Mouse (Mus musculus): ENCODE measurements at regions not wholly inside any gene's neighbourhood (a gene's known extent, or its start where the extent isn't known, plus 50 kb on each side); places are given as distances from the start of the nearest gene placed in this dataset.
"Not testable (repeated sequence)": the region's sequence is repeated elsewhere in the genome, so short reads cannot be mapped to it uniquely, and the experiment has no call there.

DNA sequence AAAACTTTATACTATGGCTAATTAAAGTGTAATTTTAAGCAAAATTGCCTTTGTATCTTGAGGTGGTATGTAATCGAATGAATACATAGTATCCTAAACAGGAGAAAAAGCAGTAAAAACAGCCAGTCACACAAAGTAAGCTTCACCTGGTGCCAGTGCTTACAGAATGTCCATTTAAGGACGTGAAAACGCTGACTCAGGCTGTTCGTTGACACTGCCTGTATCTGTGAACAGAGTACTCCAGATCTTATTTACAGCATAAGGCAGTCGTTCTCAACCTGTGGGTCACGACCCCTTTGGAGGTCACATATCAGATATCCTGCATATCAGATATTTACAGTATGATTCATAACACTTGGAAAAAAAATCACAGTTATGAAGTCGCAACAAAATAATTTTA lies 194.8 kb downstream of the Wdr20rt start:
- DNase-seq (ENCODE audit: low read depth, low spot score), result no peak

- no peak for DNase-seq (ENCODE audit: low read depth, low spot score)
These were observed 199.2 kb downstream of the Wdr20rt start for GRCm38 (mm10) chr12:65424506-65424905.

- no peak for DNase-seq (ENCODE audit: low read depth, low spot score)
These were observed 200.1 kb downstream of the Wdr20rt start for GRCm38 (mm10) chr12:65425440-65425839.

DNA sequence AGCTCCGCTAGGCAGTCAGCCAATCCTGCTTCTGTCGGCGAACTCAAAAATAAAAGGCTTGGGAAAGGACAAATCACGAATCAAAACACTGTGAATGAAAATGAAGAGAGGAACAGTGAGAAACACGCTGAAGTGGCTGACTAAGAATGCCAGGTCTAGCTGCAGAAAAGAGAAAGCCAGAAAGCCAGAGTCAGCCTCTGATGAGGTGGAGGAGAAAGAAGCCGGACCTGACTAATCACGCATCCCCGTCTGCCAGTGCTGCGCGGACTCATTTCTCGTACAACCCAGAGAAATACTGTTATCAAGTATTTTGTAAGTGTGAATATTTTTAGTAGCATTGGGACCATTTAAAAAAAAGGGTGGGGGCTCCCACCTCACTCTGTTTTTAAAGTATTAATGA lies 201.6 kb downstream of the Wdr20rt start:
- no peak for DNase-seq (ENCODE audit: low read depth, low spot score)

- no peak for DNase-seq (ENCODE audit: low read depth, low spot score)
These were observed 203.1 kb downstream of the Wdr20rt start for GRCm38 (mm10) chr12:65428214-65428981.

DNA sequence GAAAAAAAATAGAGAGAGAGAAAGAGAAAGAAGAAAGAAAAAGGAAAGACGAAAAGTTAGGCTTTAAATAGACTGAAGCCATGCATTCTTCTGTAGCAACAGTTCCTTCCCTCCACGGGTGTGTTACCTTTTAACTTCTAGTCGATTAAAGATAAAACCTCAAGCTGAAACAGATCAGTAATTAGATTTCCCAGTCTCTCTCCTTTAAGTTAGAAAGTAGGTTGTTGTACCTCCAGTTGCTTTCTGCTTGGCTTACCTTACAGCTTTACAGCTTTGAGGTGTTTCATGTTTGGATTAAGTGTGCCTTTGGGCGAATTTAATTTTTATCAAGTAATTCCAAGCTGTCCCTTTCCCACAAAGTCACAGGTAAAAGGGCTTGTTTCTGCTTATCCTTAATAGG lies 225.5 kb downstream of the Wdr20rt start:
- DNase-seq (ENCODE audit: low read depth, low spot score), result no peak

GRCm38 (mm10) chr12:65455683-65456082 lies 230.4 kb downstream of the Wdr20rt start:
- DNase-seq (ENCODE audit: low read depth, low spot score), result no peak

- no peak for DNase-seq (ENCODE audit: low read depth, low spot score)
These were observed 231.6 kb downstream of the Wdr20rt start for GRCm38 (mm10) chr12:65456956-65457355.

DNA sequence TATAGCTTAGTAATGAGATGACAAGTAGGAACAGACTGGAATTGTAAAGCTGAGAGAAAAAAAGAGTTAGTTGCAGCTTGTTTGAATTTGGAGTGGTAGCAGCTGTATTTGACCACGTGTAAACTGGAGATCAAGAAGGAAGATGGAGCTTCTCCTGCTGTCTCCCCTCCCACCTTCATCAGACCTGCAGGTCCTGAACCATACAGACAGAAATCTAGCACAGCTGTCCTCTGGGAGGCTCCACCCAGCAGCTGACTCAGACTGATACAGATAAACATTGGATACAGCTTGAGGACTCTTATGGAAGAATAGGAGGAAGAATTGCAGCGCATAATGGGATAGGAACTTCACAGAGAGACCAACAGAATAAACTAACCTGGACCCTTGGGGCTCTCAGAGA lies 238.9 kb downstream of the Wdr20rt start:
- DNase-seq (ENCODE audit: low read depth, low spot score), result no peak

DNA sequence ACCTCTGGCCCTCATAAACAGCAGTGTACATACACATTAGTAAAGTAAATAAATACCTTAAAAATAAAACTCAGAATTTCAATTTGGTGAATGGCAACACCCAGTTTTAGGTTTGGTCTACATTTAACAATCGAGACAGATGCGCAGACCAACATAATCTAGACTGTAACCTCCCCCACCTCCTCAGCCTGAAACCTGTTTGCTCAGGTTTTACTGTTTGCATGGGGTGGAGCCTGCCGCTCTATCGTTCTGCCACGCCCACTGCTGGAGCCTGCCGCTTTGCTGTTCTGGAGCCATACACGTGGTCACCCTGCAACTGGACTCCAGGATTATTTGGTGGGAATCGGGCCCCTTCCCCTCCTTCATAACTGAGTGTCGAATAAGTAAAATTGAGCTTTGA lies 253.4 kb downstream of the Wdr20rt start:
- DNase-seq (ENCODE audit: low read depth, low spot score), result not testable (repeated sequence)

DNA sequence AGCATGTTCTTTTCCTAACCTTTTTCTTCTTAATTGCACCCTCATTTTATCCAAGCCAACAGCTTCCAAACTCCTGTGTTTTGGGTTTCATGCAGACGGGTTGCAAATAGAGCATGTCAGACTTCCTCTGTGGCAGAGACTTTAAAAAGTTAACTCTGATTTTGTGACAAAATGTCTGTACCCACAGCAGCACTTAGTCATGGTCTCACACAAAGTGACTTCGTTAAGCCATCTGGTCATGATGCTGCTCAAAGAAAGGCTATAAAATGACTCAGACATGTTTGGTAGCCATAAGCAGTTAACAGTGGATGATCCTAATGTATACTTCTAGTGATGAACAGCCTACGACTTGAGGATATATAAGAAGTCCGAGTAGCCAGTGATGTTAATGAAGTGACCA lies 255.5 kb downstream of the Wdr20rt start:
- peak; percentile 5 for DNase-seq (ENCODE audit: low read depth, low spot score)

DNA sequence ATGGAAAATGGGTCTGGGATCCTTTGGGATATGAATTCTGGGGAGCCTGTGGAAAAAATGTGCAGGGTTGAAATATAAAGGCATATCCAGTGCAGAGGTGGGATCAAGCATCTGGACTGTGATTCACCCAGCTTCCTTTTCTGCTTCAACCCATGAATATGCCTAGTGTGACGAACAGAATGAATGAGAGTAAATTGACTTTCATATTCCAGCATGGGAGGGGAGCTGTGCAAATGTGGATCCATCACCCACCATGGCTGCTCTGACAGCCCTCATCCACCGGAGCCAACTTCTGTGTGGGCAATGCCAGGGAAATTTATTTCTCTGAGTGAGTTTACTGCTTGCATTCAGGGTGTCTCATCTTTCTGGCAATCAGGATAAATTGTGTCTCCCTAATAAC lies 265.8 kb downstream of the Wdr20rt start:
- DNase-seq (ENCODE audit: low read depth, low spot score), result peak; percentile 19

DNA sequence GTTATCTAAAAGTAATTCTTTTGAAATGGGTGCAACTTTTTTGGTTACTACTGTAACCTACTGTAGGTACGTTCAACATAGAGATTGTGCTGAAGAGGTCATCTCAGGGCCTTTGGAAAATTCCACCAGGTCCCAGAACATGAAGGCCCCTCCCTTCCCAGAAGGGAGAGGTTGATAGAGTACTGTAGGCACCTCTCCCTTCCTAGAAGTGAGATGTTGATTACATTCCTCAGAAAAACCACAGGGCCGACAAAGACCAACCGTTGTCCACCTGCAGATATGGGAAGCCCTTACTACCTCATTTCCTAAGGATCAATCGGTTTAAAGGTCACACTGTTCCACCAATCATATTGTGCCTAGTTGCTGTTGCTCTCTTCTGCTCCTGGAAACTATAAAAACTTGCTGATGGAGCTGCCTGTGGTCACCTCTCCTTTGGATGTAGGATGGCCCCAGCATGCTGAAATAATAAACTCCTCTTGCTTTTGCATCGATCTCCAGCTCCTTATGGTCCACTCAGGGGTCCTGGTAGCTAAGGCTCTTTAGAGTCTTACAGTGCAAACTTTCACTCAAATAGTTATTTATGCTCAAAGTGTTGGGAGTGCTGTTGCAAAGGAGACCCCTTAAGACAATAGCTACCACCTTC lies 269.2 kb downstream of the Wdr20rt start:
- no peak for DNase-seq (ENCODE audit: low read depth, low spot score)

DNA sequence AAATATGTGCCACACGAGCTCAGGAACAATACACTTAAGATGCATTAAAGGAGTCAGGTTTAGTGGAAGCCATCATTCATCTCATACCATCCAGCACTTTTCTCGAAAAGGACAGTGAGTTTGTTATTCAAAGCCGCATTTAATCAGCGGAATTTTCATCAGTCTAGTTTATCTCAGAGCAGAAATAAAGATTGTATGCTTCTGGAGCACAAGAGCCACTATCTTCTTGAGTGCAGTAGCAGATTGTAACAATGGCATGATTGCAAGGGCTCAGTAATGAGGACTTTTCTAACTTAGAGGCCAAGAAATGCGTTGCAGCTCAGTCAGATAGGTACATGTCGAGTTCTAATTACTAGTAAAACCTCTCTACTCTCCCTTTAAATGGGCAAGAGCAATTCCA lies 271.3 kb downstream of the Wdr20rt start:
- no peak for DNase-seq (ENCODE audit: low read depth, low spot score)

GRCm38 (mm10) chr12:65497602-65498001 lies 272.3 kb downstream of the Wdr20rt start:
- DNase-seq (ENCODE audit: low read depth, low spot score), result no peak

- no peak for DNase-seq (ENCODE audit: low read depth, low spot score)
These were observed 276.1 kb downstream of the Wdr20rt start for GRCm38 (mm10) chr12:65501459-65501858.

- no peak for DNase-seq (ENCODE audit: low read depth, low spot score)
These were observed 276.7 kb downstream of the Wdr20rt start for GRCm38 (mm10) chr12:65502045-65502444.

DNA sequence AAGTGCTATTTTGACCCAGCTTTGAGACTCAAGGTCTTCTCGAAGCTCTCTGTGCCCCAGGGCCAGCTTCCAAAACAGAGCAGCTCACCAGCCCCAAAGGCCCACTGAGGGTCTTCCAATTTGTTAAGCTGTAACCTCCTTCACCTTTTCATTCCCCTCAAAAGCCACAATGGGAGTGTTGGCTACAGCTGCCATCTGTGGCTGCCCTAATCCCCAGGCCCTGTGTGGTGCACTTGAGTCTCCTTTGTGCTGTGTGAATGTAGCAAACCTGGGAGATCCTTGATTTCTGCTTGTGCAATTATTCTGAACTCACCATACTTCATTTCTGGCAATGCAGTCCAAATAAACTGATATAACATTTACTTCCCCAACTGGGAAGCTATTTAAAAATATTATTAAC lies 287.8 kb downstream of the Wdr20rt start:
- DNase-seq (ENCODE audit: low read depth, low spot score), result no peak

- no peak for DNase-seq (ENCODE audit: low read depth, low spot score)
These were observed 308.9 kb downstream of the Wdr20rt start for GRCm38 (mm10) chr12:65534142-65534690.

DNA sequence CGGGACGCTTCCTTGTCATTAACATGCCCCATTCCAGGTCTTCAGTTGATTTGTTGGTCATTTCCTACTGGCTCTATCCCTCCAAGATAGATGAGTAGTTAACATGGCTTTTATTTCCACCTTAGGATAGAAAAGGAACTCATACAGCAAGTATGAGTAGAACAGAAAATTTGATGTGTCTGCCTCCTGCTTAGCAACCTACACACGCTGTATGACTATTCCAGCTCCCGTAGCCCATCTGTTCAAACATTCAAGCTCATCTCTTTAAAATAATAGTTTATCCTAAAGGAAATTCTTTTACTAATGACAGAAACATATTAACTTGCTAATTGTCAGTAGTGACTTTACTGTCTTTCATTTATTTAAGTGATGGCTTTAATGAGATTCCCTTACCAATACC lies 323.0 kb downstream of the Wdr20rt start:
- DNase-seq (ENCODE audit: low read depth, low spot score), result peak; percentile 15

DNA sequence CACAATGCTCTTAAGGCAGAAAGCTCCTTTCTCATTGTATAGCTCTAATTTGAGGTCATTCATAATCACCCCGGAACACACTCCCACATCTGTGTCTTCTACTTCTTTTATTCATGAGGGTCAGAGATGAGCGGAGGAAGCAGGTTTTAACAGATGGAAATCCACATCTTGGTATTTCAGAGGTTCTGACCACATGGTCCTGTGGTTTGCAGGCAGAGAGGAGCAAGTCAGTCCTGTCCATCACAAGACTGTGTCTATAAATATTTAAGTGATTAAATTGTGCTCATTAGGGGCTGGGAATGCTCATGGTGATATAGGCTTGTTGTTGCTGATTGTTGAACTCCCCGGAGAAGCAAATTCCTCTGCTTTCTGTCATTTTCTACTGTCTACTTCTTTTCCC lies 326.9 kb downstream of the Wdr20rt start:
- DNase-seq (ENCODE audit: low read depth, low spot score), result no peak

DNA sequence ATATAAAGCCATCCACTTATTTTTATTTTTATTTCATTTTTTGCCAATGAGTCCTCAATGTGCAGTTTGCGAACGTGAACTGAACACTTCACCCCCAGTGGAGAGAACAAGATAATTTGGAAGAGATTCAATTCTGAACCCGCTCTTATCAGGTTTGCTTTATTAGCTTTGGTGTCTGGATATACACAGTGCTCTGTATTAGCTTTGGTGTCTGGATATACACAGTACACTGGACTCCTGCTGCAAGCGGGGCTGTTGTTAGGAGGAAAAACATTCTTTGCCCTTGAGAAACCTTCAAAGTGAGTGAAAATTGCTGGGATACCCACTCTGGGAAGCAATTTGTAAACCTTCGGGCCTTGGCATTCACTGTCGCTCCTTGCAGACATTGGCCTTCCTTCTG lies 333.7 kb downstream of the Wdr20rt start:
- DNase-seq (ENCODE audit: low read depth, low spot score), result no peak

DNA sequence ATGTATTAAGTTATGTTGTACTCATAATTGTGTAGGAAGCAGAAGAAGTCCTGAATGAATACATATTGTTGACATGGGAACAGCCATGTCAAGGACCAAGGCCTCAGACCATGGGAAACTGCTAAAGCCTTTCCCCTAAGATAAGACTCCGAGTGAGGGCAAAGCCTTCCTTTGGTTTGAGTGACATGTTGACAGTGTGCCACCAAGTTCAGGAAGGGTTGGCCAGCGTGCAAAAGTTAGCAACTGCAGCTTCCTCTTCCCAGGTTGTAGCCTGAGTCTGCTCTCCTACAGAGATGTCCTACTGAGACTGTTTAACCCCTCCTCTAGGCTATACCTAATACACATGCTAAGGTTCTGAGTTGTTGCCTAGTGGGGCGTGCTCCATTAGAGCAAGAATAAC lies 334.5 kb downstream of the Wdr20rt start:
- no peak for DNase-seq (ENCODE audit: low read depth, low spot score)
